Mouse (Mus musculus) olfactory bulb, adult 2 months (tissue): Measurements from ENCODE around the gene Wdr20.

Experiments used
- CTCF ChIP-seq: fragments of 200-500 bp; IDR thresholded peaks from 2 replicates; pipeline ENCODE4 v1.5.1; 2012; ENCODE audit warnings: low read depth, mild to moderate bottlenecking, low read length, moderate library complexity; ENCODE audit not compliant: insufficient read depth
- POLR2A ChIP-seq: fragments of 200-500 bp; IDR thresholded peaks from 2 replicates; pipeline ENCODE4 v1.6.1; 2012; ENCODE audit warnings: mild to moderate bottlenecking, low read depth, low read length, moderate library complexity; ENCODE audit not compliant: insufficient read depth

DNA sequence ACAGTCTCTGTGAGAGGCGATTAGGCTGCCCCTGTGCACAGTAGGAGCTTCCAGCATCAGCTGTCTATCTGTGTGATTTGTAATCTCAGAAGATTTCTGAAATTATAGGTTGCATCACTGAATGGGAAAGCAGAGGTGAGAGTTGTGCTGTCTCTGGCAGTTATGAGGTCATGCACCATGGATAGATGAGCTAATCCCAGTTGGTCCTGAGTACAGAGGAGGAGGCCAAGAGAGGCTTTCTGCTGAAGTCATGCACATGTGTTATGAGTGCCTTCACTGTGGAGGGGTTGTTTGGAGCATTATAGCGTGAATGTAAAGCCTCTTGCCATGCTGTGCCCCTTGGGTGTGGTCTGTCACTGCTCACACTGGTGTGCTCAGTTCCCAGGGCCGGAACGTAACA, 52.8 kb downstream of the Wdr20 start:
- TF ChIP-seq CTCF (no peak), POLR2A (no peak)
